Mouse (Mus musculus): ENCODE results near the gene Sub1.

The Sub1 gene

GRCm38 (mm10) chr15:11970621-11971020 lies 26.2 kb downstream of the Sub1 start:
- CTCF ChIA-PET, result interaction anchor here (1.3 kb wide), 1 partner anchor 39 kb away, joined by 4 read pairs; no protein-coding TSS in a partner anchor

DNA sequence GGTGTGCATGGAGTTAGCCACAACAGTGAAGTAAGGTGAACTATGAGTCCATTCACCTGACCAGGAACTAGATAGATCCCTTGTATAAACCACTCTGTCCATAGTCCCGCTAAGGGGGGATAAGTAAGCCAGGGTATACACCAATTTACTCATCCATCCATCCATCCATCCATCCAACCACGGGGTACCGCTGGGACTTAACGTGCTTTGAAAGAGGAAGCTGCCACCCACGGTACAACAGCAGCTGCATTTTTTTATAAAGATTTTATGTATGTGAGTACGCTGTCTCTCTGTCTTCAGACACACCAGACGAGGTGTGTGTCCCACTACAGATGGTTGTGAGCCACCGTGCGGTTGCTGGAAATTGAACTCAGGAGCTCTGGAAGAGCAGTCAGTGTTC lies 27.9 kb downstream of the Sub1 start:
- CTCF ChIA-PET, result no interaction called here

DNA sequence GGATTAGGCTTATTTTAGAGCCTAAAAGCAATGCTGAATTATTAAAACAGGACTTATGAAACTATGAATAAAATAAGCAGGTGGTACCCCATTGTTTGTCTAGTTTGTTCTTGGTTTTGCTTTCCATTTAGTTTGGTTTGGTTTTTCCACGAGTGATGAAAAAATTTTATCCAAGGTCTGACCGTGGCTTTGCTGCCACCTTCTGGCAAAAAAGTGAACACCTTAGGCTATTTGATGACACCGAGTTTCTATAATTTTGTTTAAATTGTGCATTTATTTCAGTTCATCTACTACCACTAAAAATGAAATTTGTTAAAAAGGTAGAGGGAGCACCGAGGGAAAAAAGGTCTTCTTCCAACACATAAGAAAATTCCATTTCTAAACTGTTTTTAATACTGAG lies 30.4 kb downstream of the Sub1 start:
- CTCF ChIA-PET, result no interaction called here

DNA sequence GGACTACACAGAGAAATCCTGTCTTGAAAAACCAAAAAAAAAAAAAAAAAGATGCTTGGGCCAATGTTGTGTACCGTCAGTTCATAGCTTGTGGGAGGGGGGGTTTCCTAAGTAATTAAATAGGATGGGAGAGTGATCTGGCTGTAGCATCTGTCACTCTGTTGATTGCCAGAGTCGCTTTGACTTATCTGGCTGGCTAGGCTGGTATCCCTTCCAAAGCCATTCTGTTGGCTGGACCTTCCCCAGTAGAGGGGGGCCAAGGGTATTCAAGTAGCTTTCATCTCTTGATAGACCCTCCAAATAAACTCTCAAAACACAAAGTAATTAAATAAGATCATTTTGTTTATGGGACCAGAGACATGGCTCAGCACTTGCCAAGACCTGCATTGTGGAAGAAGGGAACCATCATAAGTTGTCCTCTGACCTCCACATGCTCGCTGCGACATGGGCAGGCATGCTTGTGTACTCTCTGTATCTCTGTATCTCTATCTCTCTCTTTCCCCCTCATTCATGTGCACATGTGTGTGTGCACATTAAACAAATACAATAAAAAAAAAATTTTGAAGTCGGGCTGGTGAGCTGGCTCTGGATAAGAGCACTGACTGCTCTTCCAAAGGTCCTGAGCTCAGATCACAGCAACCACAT lies 31.5 kb downstream of the Sub1 start:
- CTCF ChIA-PET, result interaction anchor here (0.9 kb wide), 1 partner anchor 149 kb away, joined by 4 read pairs; no protein-coding TSS in a partner anchor

- CTCF ChIA-PET, result no interaction called here
Observed at GRCm38 (mm10) chr15:11963791-11964525, 32.8 kb downstream of the Sub1 start.

DNA sequence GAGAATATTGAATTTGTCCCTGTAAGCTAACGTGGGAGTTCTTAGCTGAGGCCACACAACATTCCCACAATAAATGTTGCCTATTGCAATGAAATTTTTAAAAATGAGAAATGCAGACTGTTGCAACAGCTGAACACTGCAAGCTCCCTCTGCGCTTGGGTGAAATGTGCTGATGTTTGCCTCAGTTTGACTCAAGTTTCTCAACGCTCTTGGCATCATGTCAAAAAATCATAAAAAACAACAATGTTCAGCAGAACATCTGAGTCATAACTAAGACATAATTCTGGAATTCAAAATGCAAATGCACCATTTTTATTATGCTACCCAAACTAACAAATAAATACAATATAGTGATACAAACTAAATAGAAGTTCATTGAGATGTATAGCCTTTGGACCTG lies 37.1 kb downstream of the Sub1 start:
- CTCF ChIA-PET, result no interaction called here

DNA sequence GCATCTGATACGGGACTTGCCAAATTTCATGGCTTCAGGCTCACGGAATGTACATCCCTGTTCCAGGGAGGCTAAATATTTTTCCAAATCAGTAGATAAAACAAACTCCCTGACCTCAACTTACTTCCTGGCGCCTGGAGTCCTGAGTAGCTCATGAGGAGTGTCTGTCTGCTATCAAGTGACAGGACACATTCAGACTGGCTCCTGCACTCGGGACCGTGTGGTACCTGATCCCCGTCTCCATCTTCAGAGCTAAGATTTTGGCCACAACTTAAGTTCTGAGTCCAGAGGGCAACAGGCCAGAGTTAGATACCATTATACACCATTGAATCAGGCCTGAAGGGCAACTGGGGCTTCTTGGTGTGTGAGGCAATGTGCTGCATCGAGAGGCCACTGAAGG lies 40.7 kb downstream of the Sub1 start:
- CTCF ChIA-PET, result no interaction called here

GRCm38 (mm10) chr15:11954190-11954589 lies 42.6 kb downstream of the Sub1 start:
- CTCF ChIA-PET, result no interaction called here

GRCm38 (mm10) chr15:11952159-11952558 lies 44.6 kb downstream of the Sub1 start:
- CTCF ChIA-PET, result no interaction called here

- CTCF ChIA-PET, result no interaction called here
Observed at GRCm38 (mm10) chr15:11951181-11951580, 45.6 kb downstream of the Sub1 start.

GRCm38 (mm10) chr15:11950144-11950543 lies 46.6 kb downstream of the Sub1 start:
- CTCF ChIA-PET, result no interaction called here

GRCm38 (mm10) chr15:11949490-11949889 lies 47.3 kb downstream of the Sub1 start:
- CTCF ChIA-PET, result no interaction called here

- CTCF ChIA-PET, result no interaction called here
Observed at GRCm38 (mm10) chr15:11940855-11941254, 55.9 kb downstream of the Sub1 start.
